Mouse (Mus musculus) stomach, embryonic 14.5 days (tissue): ENCODE results near the gene Cngb1. TPM values are rescaled to one million over a fixed set of nuclear protein-coding genes. Genes with fewer than 3 reads are reported as not detected.

ENCODE experiments used
- ATAC-seq: fragments of 200-750 bp; cut with Nextera tagmentation; 2 replicates; pipeline ENCODE4 v1.8.0; 2017; ENCODE audit warnings: low read depth, moderate TSS enrichment; ENCODE audit not compliant: insufficient number of reproducible peaks, insufficient read depth, low FRiP score
- H3K27ac ChIP-seq: fragments of 300-500 bp; sonication (generic); 2 replicates; pipeline ENCODE4 v1.5.1; 2014; ENCODE audit warnings: mild to moderate bottlenecking, low read length, moderate library complexity, mixed read lengths
- H3K27me3 ChIP-seq: fragments of 300-500 bp; sonication (generic); 2 replicates; pipeline ENCODE4 v1.6.1; 2014; ENCODE audit warnings: low read length, control low read depth, mixed read lengths; ENCODE audit not compliant: control insufficient read depth, insufficient read depth
- H3K36me3 ChIP-seq: fragments of 300-500 bp; sonication (generic); 2 replicates; pipeline ENCODE4 v1.6.1; 2014; ENCODE audit warnings: mild to moderate bottlenecking, control low read depth, low read length, moderate library complexity, mixed read lengths; ENCODE audit not compliant: control insufficient read depth, insufficient read depth
- H3K4me1 ChIP-seq: fragments of 300-500 bp; sonication (generic); 2 replicates; pipeline ENCODE4 v1.6.1; 2014; ENCODE audit warnings: low read length, control low read depth, mixed read lengths; ENCODE audit not compliant: control insufficient read depth, insufficient read depth
- H3K4me2 ChIP-seq: fragments of 300-500 bp; sonication (generic); replicated peaks from 2 replicates; pipeline ENCODE4 v1.6.1; 2014; ENCODE audit warnings: low read depth, low read length, control low read depth
- H3K4me3 ChIP-seq: fragments of 300-500 bp; sonication (generic); 2 replicates; pipeline ENCODE4 v1.5.1; 2014; ENCODE audit warnings: low read depth, low read length, control low read depth
- H3K9ac ChIP-seq: fragments of 300-500 bp; sonication (generic); replicated peaks from 2 replicates; pipeline ENCODE4 v1.6.1; 2014; ENCODE audit warnings: low read depth, mild to moderate bottlenecking, control low read depth, low read length, moderate library complexity, mixed read lengths
- H3K9me3 ChIP-seq: fragments of 300-500 bp; sonication (generic); 2 replicates; pipeline ENCODE4 v1.6.1; 2016; ENCODE audit warnings: low read depth, low read length, control low read depth; ENCODE audit not compliant: control insufficient read depth
- WGBS: fragments of 180-500 bp; shearing (Covaris S2); extraction: QIAGEN DNeasy Blood & Tissue Kit; methylation state at CpG from one replicate; pipeline ENCODE4 v1.1.7; 2014; 5-methylcytosine and 5-hydroxymethylcytosine counted together
- polyA plus RNA-seq: library from polyadenylated mRNA; unstranded; fragments of >200 nt; fragmentation: Nextera tagmentation; extraction: Ambion mirVana; gene quantifications from 2 replicates; pipeline ENCODE4 v1.2.1, GENCODE M21; 2014

Cngb1 gene
- polyA plus RNA-seq, 1 experiment from 2014 or later: 0.04 TPM

- no peak for ATAC-seq
- Histone ChIP-seq H3K27ac (no peak overlapping the region), H3K4me2 (no peak overlapping the region), H3K9me3 (no peaks in the 10 kb centered on the region), H3K4me3 (no peak overlapping the region), H3K27me3 (no peaks in the 10 kb centered on the region), H3K9ac (no peak overlapping the region), H3K36me3 (no peaks in the 10 kb centered on the region), H3K4me1 (no peaks in the 10 kb centered on the region)
- 60% methylated on average over 7 of the region's 7 CpGs for WGBS
These were observed 79.9 kb downstream of the Cngb1 start for GRCm38 (mm10) chr8:95226251-95227150.

- no peak overlapping the region for H3K4me3 ChIP-seq
- H3K9ac ChIP-seq: no peak overlapping the region
- ATAC-seq: no peak
- no peaks in the 10 kb centered on the region for H3K27me3 ChIP-seq
- H3K4me2 ChIP-seq: no peak overlapping the region
- no peak overlapping the region for H3K27ac ChIP-seq
- H3K9me3 ChIP-seq: no peaks in the 10 kb centered on the region
- no peaks in the 10 kb centered on the region for H3K36me3 ChIP-seq
- peaks cover 6% of the 10 kb centered on the region; the same call in 1 of the 2 replicates for H3K4me1 ChIP-seq
- 91% methylated on average over 5 of the region's 5 CpGs for whole genome bisulfite sequencing
These were observed 82.4 kb downstream of the Cngb1 start for GRCm38 (mm10) chr8:95223969-95224368.

GRCm38 (mm10) chr8:95221045-95221444 is 85.3 kb downstream of the Cngb1 start:
- no peak for ATAC-seq
- H3K27ac ChIP-seq: no peak overlapping the region

GRCm38 (mm10) chr8:95220571-95220998 is 85.8 kb downstream of the Cngb1 start:
- no peak overlapping the region for H3K4me3 ChIP-seq
- ATAC-seq: no peak
- WGBS: 26% methylated on average over 7 of the region's 7 CpGs
- H3K27ac ChIP-seq: no peak overlapping the region
- H3K4me1 ChIP-seq: peaks cover 6% of the 10 kb centered on the region; the same call in 1 of the 2 replicates
- H3K36me3 ChIP-seq: no peaks in the 10 kb centered on the region
- no peaks in the 10 kb centered on the region for H3K9me3 ChIP-seq
- H3K9ac ChIP-seq: no peak overlapping the region
- no peaks in the 10 kb centered on the region for H3K27me3 ChIP-seq
- no peak overlapping the region for H3K4me2 ChIP-seq

More at GRCm38 (mm10) chr8:95221045-95221444, 85.3 kb downstream of the Cngb1 start:
- Histone ChIP-seq H3K9ac (no peak overlapping the region), H3K4me3 (no peak overlapping the region), H3K36me3 (no peaks in the 10 kb centered on the region), H3K9me3 (no peaks in the 10 kb centered on the region), H3K4me2 (no peak overlapping the region), H3K27me3 (no peaks in the 10 kb centered on the region), H3K4me1 (peaks cover 6% of the 10 kb centered on the region; the same call in 1 of the 2 replicates)
- 17% methylated on average over 2 of the region's 2 CpGs for WGBS

- Histone ChIP-seq H3K9ac (no peak overlapping the region), H3K4me1 (peaks cover 6% of the 10 kb centered on the region; the same call in 1 of the 2 replicates), H3K27ac (no peak overlapping the region), H3K4me3 (no peak overlapping the region), H3K36me3 (no peaks in the 10 kb centered on the region), H3K4me2 (no peak overlapping the region), H3K27me3 (no peaks in the 10 kb centered on the region), H3K9me3 (no peaks in the 10 kb centered on the region)
- WGBS: 92% methylated on average over 8 of the region's 8 CpGs
- no peak for ATAC-seq
These were observed 86.8 kb downstream of the Cngb1 start for GRCm38 (mm10) chr8:95219623-95220022.

GRCm38 (mm10) chr8:95215709-95216360 is 90.5 kb downstream of the Cngb1 start:
- whole genome bisulfite sequencing: 66% methylated on average over 11 of the region's 11 CpGs
- H3K4me2 ChIP-seq: no peak overlapping the region
- no peak overlapping the region for H3K27ac ChIP-seq
- H3K4me3 ChIP-seq: no peak overlapping the region
- H3K36me3 ChIP-seq: no peaks in the 10 kb centered on the region
- peaks cover 3% of the 10 kb centered on the region; the same call in 1 of the 2 replicates for H3K4me1 ChIP-seq
- H3K27me3 ChIP-seq: no peaks in the 10 kb centered on the region
- no peaks in the 10 kb centered on the region for H3K9me3 ChIP-seq
- no peak for ATAC-seq
- no peak overlapping the region for H3K9ac ChIP-seq

- Histone ChIP-seq H3K27me3 (no peaks in the 10 kb centered on the region), H3K4me2 (no peak overlapping the region), H3K4me1 (no peaks in the 10 kb centered on the region), H3K27ac (no peak overlapping the region), H3K36me3 (no peaks in the 10 kb centered on the region), H3K9me3 (no peaks in the 10 kb centered on the region), H3K9ac (no peak overlapping the region), H3K4me3 (no peak overlapping the region)
- ATAC-seq: no peak
- WGBS: 25% methylated on average over 11 of the region's 11 CpGs
These were observed 96.5 kb downstream of the Cngb1 start for GRCm38 (mm10) chr8:95209924-95210323.

- 9% methylated on average over 8 of the region's 8 CpGs for WGBS
- Histone ChIP-seq H3K27me3 (no peaks in the 10 kb centered on the region), H3K9ac (no peak overlapping the region), H3K36me3 (no peaks in the 10 kb centered on the region), H3K4me2 (no peak overlapping the region), H3K4me1 (no peaks in the 10 kb centered on the region), H3K4me3 (no peak overlapping the region), H3K27ac (no peak overlapping the region), H3K9me3 (no peaks in the 10 kb centered on the region)
- no peak for ATAC-seq
These were observed 100.4 kb downstream of the Cngb1 start for GRCm38 (mm10) chr8:95205946-95206345.
